Mouse (Mus musculus) heart, embryonic 12.5 days (tissue): ENCODE results near the gene Ntn4. TPM values are rescaled to one million over a fixed set of nuclear protein-coding genes. Genes with fewer than 3 reads are reported as not detected.
"Not testable (repeated sequence)": the region's sequence is repeated elsewhere in the genome, so short reads cannot be mapped to it uniquely, and the experiment has no call there.

Experiments used
- ATAC-seq: fragments of 200-750 bp; cut with Nextera tagmentation; 2 replicates; pipeline ENCODE4 v1.8.0; 2017; ENCODE audit warnings: moderate TSS enrichment, moderate library complexity; ENCODE audit not compliant: insufficient number of reproducible peaks, low FRiP score
- H3K27ac ChIP-seq: fragments of 300-500 bp; sonication (generic); 2 replicates; pipeline ENCODE4 v1.5.1; 2016; ENCODE audit warnings: mild to moderate bottlenecking, moderate library complexity; ENCODE audit not compliant: poor library complexity, severe bottlenecking
- H3K27me3 ChIP-seq: fragments of 300-500 bp; sonication (generic); replicated peaks from 2 replicates; pipeline ENCODE4 v1.6.1; 2016; ENCODE audit warnings: mild to moderate bottlenecking, moderate library complexity
- H3K36me3 ChIP-seq: fragments of 300-500 bp; sonication (generic); 2 replicates; pipeline ENCODE4 v1.6.1; 2016; ENCODE audit warnings: mild to moderate bottlenecking, moderate library complexity
- H3K4me1 ChIP-seq: fragments of 300-500 bp; sonication (generic); replicated peaks from 2 replicates; pipeline ENCODE4 v1.6.1; 2016; ENCODE audit warnings: mild to moderate bottlenecking
- H3K4me2 ChIP-seq: fragments of 300-500 bp; sonication (generic); 2 replicates; pipeline ENCODE4 v1.6.1; 2016; ENCODE audit warnings: mild to moderate bottlenecking, moderate library complexity
- H3K4me3 ChIP-seq: fragments of 300-500 bp; sonication (generic); 2 replicates; pipeline ENCODE4 v1.5.1; 2016; ENCODE audit warnings: mild to moderate bottlenecking
- H3K9ac ChIP-seq: fragments of 300-500 bp; sonication (generic); 2 replicates; pipeline ENCODE4 v1.6.1; 2016; ENCODE audit warnings: mild to moderate bottlenecking, moderate library complexity
- H3K9me3 ChIP-seq: fragments of 300-500 bp; sonication (generic); replicated peaks from 2 replicates; pipeline ENCODE4 v1.6.1; 2016; ENCODE audit warnings: mild to moderate bottlenecking, moderate library complexity
- WGBS: fragments of 180-500 bp; shearing (Covaris S2); methylation state at CpG from one replicate; pipeline ENCODE4 v1.1.7; 2016; 5-methylcytosine and 5-hydroxymethylcytosine counted together
- polyA plus RNA-seq: library from polyadenylated mRNA; unstranded; fragments of >200 nt; fragmentation: Nextera tagmentation; extraction: Ambion mirVana; gene quantifications from 2 replicates; pipeline ENCODE4 v1.2.1, GENCODE M21; 2016

Ntn4 gene
- polyA plus RNA-seq, 1 experiment from 2014 or later: 1.3 TPM

DNA sequence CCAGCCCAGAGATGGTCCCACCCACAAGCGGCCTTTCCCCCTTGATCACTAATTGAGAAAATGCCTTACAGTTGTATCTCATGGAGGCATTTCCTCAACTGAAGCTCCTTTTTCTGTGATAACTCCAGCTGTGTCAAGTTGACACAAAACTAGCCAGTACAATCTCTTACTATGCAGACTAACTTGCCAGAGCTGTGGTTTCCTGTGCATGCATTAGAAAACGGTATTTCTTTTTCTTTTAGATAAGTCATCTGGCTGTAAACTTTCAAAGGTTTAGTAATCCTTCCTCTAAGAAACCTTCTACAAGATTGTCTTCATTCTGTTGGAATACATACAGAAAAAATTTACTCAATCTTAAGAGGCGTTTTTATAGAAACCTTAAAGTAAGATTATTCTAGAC, 44.9 kb downstream of the Ntn4 start:
- not testable (repeated sequence) for H3K4me3 ChIP-seq, H3K4me2 ChIP-seq, H3K9ac ChIP-seq, H3K27me3 ChIP-seq, H3K4me1 ChIP-seq, H3K36me3 ChIP-seq, H3K27ac ChIP-seq, ATAC-seq, H3K9me3 ChIP-seq
- WGBS: 67% methylated on average over 3 of the region's 3 CpGs

DNA sequence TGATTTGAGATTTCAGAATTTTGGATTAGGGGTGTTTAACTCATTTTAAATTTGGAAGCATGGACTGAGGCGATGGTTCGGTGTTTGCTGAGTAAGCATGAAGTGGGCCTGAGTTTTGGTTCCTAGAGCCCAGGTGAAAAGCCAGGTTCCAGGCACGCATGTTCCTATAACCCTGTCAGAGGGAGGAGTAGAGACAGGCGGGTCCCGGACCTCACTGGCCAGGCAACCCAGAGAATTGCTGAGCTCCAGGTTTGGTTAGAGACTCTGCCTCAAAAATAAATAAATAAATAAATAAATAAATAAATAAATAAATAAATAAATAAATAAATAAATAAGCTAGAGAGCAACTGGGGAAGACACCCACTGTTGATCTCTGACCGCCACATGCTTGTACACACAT, 46.1 kb downstream of the Ntn4 start:
- Histone ChIP-seq H3K9me3 (no peaks in the 10 kb centered on the region), H3K9ac (no peak overlapping the region), H3K4me1 (peaks cover 9% of the 10 kb centered on the region), H3K27me3 (no peaks in the 10 kb centered on the region), H3K4me3 (no peak overlapping the region), H3K4me2 (no peak overlapping the region), H3K27ac (no peak overlapping the region), H3K36me3 (no peaks in the 10 kb centered on the region)
- WGBS: 85% methylated on average over 6 of the region's 6 CpGs
- ATAC-seq: no peak

DNA sequence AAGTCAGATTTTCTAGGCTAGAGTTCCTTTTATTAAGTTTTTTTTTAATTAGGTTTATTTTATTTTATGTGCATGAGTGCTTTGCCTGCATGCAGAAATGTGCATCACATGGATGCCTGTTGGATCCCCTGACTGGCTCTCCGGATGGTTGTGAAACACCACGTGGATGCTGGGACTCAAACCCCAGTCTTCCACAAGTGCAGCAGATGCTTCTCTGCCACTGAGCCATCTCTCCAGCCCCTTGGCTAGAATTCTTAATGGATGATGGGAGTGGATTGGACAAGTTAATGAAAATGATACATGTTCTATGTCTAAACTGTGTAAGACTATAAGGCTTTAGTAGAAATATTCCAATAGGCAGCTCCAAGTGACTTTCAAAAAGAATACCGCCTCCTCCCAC, 47.3 kb downstream of the Ntn4 start:
- H3K9me3 ChIP-seq: no peaks in the 10 kb centered on the region
- no peaks in the 10 kb centered on the region for H3K36me3 ChIP-seq
- H3K4me2 ChIP-seq: no peak overlapping the region
- no peaks in the 10 kb centered on the region for H3K27me3 ChIP-seq
- no peak for ATAC-seq
- peaks cover 9% of the 10 kb centered on the region for H3K4me1 ChIP-seq
- no peak overlapping the region for H3K27ac ChIP-seq
- no peak overlapping the region for H3K9ac ChIP-seq
- WGBS: 83% methylated on average over 3 of the region's 3 CpGs
- no peak overlapping the region for H3K4me3 ChIP-seq

DNA sequence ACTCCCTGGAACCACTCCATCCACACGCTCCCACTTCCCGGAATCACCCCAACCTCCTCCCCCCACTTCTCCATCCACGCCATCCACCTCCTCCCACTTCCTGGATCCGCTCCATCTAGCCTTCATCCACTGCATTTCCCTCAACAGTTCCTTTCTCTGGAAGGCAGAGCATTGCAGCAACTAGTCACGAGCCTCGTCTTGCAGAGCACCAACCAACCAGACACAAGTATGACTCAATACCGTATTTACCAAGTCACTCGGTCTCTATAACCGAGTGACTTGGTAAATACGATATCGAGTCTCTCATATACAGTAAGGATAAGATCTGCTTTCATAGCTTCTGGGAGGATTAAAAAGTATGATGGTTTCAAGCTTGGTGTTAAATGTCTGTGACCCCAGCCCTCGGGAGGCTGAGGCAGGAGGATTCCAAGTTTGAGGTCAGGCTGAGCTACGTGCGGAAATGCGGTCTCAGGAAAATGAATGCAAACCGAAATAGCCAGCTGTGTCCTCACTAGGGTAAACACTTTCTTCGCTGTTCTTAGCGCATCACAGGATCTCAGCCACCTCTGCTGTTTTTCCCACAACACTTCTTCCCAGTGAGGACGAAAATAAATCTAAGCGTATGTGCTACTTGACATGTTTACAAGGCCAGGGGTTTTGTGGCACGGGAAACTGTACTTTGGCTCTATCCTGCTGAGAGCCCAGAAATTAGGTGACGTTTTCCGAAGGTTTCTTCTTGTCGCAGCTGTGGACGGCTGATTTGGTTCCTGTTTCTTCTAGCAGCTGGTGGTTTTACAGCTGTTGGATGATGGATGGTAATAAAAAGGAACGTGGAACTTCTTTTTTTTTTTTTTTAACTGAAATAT, 48.1 kb downstream of the Ntn4 start:
- Histone ChIP-seq H3K4me3 (no peak overlapping the region), H3K9ac (no peak overlapping the region), H3K4me2 (no peak overlapping the region), H3K27me3 (no peaks in the 10 kb centered on the region), H3K27ac (no peak overlapping the region), H3K9me3 (no peaks in the 10 kb centered on the region), H3K4me1 (peaks cover 9% of the 10 kb centered on the region), H3K36me3 (no peaks in the 10 kb centered on the region)
- ATAC-seq: no peak
- WGBS: 81% methylated on average over 26 of the region's 26 CpGs

DNA sequence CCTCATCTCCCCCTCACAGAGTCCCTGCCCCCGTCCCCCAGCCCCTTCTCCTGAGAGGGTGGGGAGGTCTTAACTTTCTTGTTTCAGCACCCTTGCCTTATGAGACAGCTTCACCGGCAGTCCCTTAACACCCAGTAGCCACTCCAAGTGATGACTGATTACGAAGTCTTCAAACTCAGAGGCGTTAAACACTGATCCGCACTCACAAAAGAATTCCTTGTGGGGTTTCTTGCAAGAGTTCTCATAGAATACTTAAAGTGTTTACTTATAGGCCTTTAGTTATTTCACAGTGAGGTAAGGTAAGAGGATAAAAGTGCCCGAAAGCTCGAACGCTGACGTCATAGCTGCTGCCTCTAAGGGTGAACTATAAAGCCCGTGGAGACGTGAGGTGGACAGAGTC, 50.9 kb downstream of the Ntn4 start:
- Histone ChIP-seq H3K4me1 (peaks cover 9% of the 10 kb centered on the region), H3K27ac (peak overlapping the region; percentile 22; the same call in 1 of the 2 replicates), H3K27me3 (no peaks in the 10 kb centered on the region), H3K4me3 (no peak overlapping the region), H3K9ac (no peak overlapping the region), H3K4me2 (peak overlapping the region; percentile 39), H3K9me3 (no peaks in the 10 kb centered on the region), H3K36me3 (no peaks in the 10 kb centered on the region)
- ATAC-seq: no peak
- 37% methylated on average over 11 of the region's 11 CpGs for WGBS

DNA sequence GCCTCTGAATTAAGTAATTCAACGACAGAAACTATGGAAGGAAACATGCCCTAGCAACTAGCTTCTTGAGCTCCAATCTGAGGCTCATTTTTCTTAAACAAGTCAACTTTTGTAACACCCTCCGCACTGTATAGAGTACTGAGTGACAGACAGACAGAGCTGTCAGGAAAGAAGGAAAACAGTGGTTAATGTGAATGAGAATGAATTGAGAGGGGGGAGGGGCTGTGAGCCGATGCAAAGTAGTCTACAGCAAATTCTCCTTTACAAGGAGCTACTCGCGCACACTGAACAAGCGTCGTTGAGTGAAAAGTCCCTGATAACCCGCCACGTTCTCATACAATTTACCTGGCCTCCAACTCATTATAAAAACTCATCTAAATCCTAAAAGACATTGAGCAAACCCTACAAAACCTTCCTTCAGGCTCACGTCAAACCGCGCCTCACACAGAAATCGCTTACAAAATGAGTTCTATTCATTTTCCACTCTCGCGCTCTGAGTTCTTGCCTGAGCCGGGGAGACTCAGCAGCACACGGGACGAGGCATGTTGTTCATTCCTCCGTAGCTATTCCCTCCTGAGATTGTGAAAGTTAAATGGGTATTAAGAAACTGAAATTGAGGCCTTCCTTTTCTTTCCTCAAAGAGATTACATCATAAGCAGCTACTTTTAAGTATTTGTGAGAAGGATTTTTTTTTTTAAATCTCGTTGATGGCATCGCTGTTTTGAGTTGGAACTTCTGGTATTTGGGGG, 54.7 kb downstream of the Ntn4 start:
- Histone ChIP-seq H3K27ac (no peak overlapping the region), H3K4me2 (peak overlapping the region; percentile 14), H3K36me3 (no peaks in the 10 kb centered on the region), H3K4me1 (peaks cover 6% of the 10 kb centered on the region), H3K9me3 (no peaks in the 10 kb centered on the region), H3K9ac (no peak overlapping the region), H3K4me3 (no peak overlapping the region), H3K27me3 (no peaks in the 10 kb centered on the region)
- no peak for ATAC-seq
- 62% methylated on average over 21 of the region's 21 CpGs for WGBS

DNA sequence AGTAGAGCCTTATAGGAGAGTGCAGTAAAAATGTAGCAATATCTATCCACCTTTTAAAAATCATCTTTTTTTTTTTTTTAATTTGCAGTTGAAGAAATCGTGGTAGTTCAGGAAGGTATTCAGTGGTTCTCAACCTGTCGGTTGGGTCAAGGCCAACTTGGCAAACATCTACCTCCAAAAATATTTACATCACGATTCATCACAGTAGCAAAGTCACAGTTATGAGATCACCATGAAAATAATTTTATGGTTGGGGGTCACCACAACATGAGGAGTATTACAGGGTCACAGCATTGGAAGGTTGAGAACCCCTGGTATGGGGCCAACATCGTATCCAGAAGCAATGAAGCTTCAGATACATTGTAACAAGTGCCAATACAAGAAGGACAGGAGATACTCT, 55.5 kb downstream of the Ntn4 start:
- Histone ChIP-seq H3K4me2 (no peak overlapping the region), H3K9ac (no peak overlapping the region), H3K4me1 (peaks cover 4% of the 10 kb centered on the region), H3K36me3 (no peaks in the 10 kb centered on the region), H3K4me3 (no peak overlapping the region), H3K27ac (no peak overlapping the region), H3K27me3 (no peaks in the 10 kb centered on the region), H3K9me3 (no peaks in the 10 kb centered on the region)
- 85% methylated on average over 4 of the region's 4 CpGs for WGBS
- no peak for ATAC-seq

DNA sequence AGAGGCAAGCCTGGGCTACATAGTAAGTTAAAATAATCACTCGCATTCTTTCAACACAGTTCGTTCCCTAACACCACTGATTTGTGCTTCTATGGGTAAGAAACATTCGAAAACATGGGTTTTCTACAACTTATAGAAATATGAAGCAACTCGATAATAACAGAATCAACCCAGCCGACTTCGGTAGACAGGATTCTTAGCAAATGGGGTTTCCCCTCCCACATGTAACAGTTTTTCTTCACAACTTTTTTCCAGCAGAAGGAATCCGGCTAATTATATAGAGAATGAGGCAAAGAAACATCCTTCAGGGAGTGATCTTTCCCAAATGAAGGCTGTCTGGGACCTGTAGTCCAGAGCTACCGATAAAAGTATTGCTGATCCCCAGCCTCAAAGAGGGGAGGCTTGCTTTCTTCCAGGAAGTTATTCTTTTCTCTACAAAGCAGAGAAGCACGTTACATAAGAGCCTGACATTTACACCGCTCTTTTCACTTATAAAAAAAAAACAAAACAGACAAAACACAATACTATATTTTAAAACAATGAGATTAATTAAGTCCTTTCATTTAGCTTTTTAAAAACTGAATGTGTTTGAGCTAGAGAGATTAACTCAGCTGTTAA, 57.5 kb downstream of the Ntn4 start:
- 84% methylated on average over 10 of the region's 10 CpGs for WGBS
- no peak overlapping the region for H3K4me2 ChIP-seq
- H3K27ac ChIP-seq: no peak overlapping the region
- no peak overlapping the region for H3K4me3 ChIP-seq
- no peaks in the 10 kb centered on the region for H3K36me3 ChIP-seq
- ATAC-seq: no peak
- no peaks in the 10 kb centered on the region for H3K9me3 ChIP-seq
- no peaks in the 10 kb centered on the region for H3K27me3 ChIP-seq
- H3K4me1 ChIP-seq: no peaks in the 10 kb centered on the region
- no peak overlapping the region for H3K9ac ChIP-seq

DNA sequence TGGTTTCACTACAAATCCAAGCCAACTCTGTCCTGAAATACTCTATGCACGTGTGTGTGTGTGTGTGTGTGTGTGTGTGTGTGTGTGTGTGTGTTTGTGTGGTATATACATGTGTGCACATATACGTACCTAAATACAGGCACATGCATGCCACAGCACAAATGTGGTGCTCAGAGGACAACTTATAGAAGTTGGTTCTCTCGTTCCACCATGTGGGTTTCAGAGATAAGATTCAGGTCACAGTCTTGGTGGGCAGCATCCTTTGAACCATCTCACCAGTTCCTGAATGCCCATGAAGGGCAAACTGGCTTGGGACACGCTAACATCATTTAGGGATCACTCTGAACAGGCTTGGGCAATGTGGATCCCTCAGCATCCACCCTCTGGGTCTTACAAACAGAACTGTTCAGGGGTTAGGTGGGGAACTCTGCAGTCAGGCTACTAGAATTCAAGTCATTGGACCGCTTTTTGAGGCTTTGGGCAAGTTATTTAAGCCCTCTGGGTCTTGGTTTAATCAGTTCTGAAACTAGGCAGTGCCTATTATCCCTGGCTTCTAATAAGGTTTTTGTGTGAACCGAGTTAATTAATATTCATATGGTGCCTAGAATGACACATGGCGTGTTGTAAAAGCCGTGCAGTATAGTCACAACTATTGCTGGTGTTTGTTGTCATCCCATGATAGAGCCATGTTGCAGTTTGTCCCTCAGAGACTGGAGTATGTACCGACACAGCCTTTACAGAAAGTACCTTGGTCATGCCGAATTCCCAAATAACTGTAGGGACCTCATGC, 59.4 kb downstream of the Ntn4 start:
- H3K4me2 ChIP-seq: no peak overlapping the region
- no peaks in the 10 kb centered on the region for H3K36me3 ChIP-seq
- no peak overlapping the region for H3K9ac ChIP-seq
- H3K27me3 ChIP-seq: no peaks in the 10 kb centered on the region
- no peaks in the 10 kb centered on the region for H3K9me3 ChIP-seq
- no peak overlapping the region for H3K4me3 ChIP-seq
- 80% methylated on average over 10 of the region's 10 CpGs for WGBS
- H3K4me1 ChIP-seq: no peaks in the 10 kb centered on the region
- H3K27ac ChIP-seq: no peak overlapping the region
- ATAC-seq: no peak

DNA sequence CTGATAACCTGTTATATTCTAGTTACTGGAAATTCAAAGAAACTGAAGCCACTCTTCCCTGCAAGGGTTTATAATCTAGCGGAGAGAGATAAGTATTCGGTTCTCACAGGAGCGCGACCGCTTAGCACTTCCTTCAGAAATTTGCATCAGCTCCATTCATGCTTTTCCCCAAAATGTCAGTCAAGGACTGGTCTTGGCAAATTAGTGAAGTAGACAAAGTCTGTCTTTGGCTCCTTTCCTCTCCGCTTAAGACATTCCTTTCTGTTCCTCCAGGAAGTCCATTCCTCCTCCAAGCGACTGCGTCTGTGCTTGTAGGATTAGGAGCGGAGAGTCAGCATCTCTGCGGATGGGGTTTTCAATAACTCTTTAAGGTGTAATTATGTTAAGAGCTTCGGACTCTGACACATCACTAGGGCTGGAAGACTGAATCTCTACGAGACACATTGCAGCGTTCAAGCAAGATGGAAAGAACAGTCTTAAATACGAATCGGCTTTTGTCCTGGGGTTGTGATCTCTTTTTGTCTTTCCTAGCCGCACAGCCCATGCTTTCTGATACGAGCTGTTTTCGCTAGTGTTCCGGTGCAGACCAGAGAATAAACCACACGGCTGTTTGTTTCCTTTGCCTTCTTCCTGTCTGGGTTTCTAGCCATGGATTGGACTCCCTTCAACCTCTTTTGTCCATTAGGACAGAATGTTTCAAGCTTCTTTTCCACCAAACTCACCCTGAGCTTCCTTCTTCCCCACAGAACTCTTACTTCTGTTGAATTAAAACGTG, 60.3 kb downstream of the Ntn4 start:
- H3K27ac ChIP-seq: no peak overlapping the region

More for the DNA sequence above, 60.3 kb downstream of the Ntn4 start:
- Histone ChIP-seq H3K4me1 (no peaks in the 10 kb centered on the region), H3K27me3 (no peaks in the 10 kb centered on the region), H3K36me3 (no peaks in the 10 kb centered on the region), H3K4me2 (peak overlapping the region; percentile 28), H3K4me3 (no peak overlapping the region), H3K9me3 (no peaks in the 10 kb centered on the region), H3K9ac (no peak overlapping the region)
- no peak for ATAC-seq
- WGBS: 64% methylated on average over 21 of the region's 21 CpGs
